Comparison of ENCODE assay signal across 9 mouse cellular contexts in the genomic region with DNA sequence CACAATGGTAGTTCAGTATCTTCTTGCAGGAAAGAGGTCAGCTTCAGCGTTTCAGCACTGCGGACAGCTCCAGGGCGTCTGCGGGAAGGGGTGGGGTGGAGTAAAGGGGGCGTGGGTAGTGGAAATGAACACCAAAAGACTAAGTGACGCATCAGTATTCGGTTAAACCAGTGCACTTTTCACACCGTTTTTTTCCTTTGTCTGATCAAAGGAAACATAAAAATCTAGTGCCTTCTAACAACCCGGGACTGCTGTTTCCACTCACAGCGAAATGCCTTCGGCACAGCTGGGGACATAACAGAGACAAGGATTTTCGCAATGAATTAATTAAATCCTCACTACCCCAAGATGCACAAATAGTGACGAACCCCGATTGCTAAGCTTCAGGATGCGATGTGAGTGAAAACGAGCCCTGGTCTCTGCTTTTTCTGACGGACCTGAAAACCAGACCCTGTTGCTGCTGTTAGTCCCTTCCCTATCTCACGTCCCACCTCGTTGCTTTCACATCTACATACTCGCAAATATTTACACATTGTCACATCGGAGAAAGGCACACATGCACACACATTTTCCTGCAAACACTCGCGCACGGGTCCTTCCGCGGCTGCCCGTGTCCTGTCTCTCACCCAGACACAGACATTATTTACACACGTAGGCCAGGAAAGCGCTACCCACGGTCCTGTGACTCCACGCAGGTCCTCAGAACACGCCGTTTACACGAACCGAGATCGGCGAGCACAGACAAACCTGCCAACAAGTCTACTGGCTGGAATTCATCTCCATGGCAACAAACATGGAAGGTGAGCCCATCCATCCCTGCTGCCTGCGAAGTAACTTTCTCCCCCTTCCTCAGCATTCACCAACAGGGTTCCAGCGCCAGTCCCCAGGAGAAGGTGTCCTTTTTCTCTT. TPM values are rescaled to one million over a fixed set of nuclear protein-coding genes. Genes with fewer than 3 reads are reported as not detected.
DNase-seq lines count a peak whose midpoint lies in the region; ATAC-seq lines count a peak whose summit lies in the region.
"Had no signal": no experiment of that assay in that cellular context is flagged by ENCODE, and none has a peak within 500 bp of the region (broad histone marks: within the 10 kb centered on the region; RNA-seq: fewer than 3 reads in every experiment).

Gene Ctxn2, plus strand, starts transcription at position 790 of the 909 bp plus-strand sequence.

- H3K4me1 ChIP-seq in intestine, embryonic 14.5 days (replicated peaks; ENCODE audit: control insufficient read depth, insufficient read depth, low read length) = no peaks in the 10 kb centered on the region; the same call in 1 of the 2 replicates

- H3K27me3 ChIP-seq in intestine, embryonic 14.5 days (replicated peaks; ENCODE audit: control insufficient read depth, insufficient read depth, low read length) = 0 out of 2 replicates have a peak, but pooled peaks cover 6% of the 10 kb centered on the region

- no peaks in the 10 kb centered on the region for H3K36me3 ChIP-seq in intestine, embryonic 14.5 days (ENCODE audit: control insufficient read depth, insufficient read depth, low read length)

- peak; percentile 100 for ATAC-seq in common myeloid progenitor, adult 5-6 weeks (replicated peaks; ENCODE audit: low read depth, poor library complexity, severe bottlenecking)
- no peak for ATAC-seq in intestine, embryonic 14.5 days (replicated peaks; ENCODE audit: low FRiP score, low TSS enrichment, low read depth)
- peak; percentile 100 for ATAC-seq in megakaryocyte progenitor cell, adult 5-6 weeks (replicated peaks; ENCODE audit: poor library complexity)

- no peak within 1 kb of the TSS for H3K9ac ChIP-seq in intestine, embryonic 14.5 days (ENCODE audit: low read length)

- DNase-seq in ZHBTc4 (ENCODE audit: low read depth, low spot score) = peak; percentile 86
- DNase-seq in gastrocnemius, postnatal 36 days = peak; percentile 32 to 65
- DNase-seq in intestine, embryonic 14.5 days (ENCODE audit: low spot score) = peak; percentile 96
- peak; percentile 27 to 76 for DNase-seq in left cerebral cortex, postnatal 10 days (ENCODE audit: extremely low spot score in 1 of 2, low spot score in 2 of 2)
- peak; percentile 48 for DNase-seq in right cerebral cortex, postnatal 14 days
- peak; percentile 84 for DNase-seq in urinary bladder, postnatal 14 days (ENCODE audit: low spot score)

- H3K4me2 ChIP-seq in intestine, embryonic 14.5 days (ENCODE audit: low read length) = peak within 1 kb of the TSS; percentile 69

- WGBS in intestine, embryonic 14.5 days = under 1% methylated on average over 39 of the region's 39 CpGs

- peak within 1 kb of the TSS; percentile 25 for H3K4me3 ChIP-seq in intestine, embryonic 14.5 days (ENCODE audit: low read depth, low read length)

- intact Hi-C loops in gastrocnemius, postnatal 36 days (cut with DNase I) = no loop called here
- intact Hi-C loops in left cerebral cortex, postnatal 10 days (cut with DNase I) = no loop called here

- H3K9me3 ChIP-seq in intestine, embryonic 14.5 days (ENCODE audit: control insufficient read depth, low read length) = no peaks in the 10 kb centered on the region

- H3K27ac ChIP-seq in intestine, embryonic 14.5 days (ENCODE audit: low read depth) = no peak within 1 kb of the TSS
- H3K27ac ChIP-seq: macrophage had no signal

RNA-seq across cellular contexts. Expression of gene Ctxn2, which starts in this region (rescaled TPM):
- total RNA-seq in common myeloid progenitor, adult 5-6 weeks (2017) = not detected in 2 replicates
- total RNA-seq in gastrocnemius, postnatal 36 days (2021) = not detected
- not detected in 2 replicates for polyA plus RNA-seq in intestine, embryonic 14.5 days (2014; fragmentation: Nextera tagmentation; extraction: Ambion mirVana)
- 10 to 100 TPM in 1 of 2 experiments, 1 to 10 TPM in 1; 7.0 to 11.4 TPM for total RNA-seq in left cerebral cortex, postnatal 10 days (2021)
- not detected in 2 replicates for total RNA-seq in megakaryocyte progenitor cell, adult 5-6 weeks (2015)
- total RNA-seq in megakaryocyte progenitor cell, adult 5-6 weeks (2017) = not detected in 2 replicates
- polyA plus RNA-seq: macrophage had no signal

Comparison
In these comparisons a context has a peak if more than half of its experiments do, and no peak if none do; other contexts are left out.
1. Peak in ATAC-seq in common myeloid progenitor, adult 5-6 weeks; RNA of the gene not detected or under 1 TPM.
2. Peak in DNase-seq in gastrocnemius, postnatal 36 days; RNA of the gene not detected or under 1 TPM.
3. Peak in DNase-seq, H3K4me3 ChIP-seq and H3K4me2 ChIP-seq in intestine, embryonic 14.5 days; RNA of the gene not detected or under 1 TPM.
4. Peak in ATAC-seq in megakaryocyte progenitor cell, adult 5-6 weeks; RNA of the gene not detected or under 1 TPM.